Mouse (Mus musculus) skeletal muscle tissue, adult 2 months (tissue): Measurements from ENCODE around the gene Rasal2.

Experiments
- DNase-seq: peaks from one replicate; pipeline ENCODE4 v3.0.0-alpha.2; 2012; ENCODE audit warnings: low read depth, low spot score

Rasal2 gene

DNA sequence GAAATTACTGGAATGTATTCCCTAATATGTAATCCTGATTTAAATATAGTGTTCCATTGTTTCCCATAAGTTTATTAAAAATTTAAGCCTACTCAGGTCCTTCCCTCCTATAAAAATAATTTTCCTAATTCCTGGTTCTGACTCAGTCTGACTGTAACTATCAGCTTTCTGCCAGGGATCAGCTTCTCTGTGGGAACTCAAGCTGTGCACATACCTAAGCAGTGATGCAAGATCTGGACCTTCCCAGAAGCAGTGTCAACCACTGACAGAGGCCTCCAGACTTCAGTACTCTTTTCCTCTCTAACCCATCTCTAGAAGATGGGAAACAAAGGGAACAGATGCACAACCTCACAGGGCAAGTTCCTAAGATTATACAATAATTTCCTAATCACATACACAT lies 68.9 kb downstream of the Rasal2 start:
- DNase-seq: peak; percentile 44

DNA sequence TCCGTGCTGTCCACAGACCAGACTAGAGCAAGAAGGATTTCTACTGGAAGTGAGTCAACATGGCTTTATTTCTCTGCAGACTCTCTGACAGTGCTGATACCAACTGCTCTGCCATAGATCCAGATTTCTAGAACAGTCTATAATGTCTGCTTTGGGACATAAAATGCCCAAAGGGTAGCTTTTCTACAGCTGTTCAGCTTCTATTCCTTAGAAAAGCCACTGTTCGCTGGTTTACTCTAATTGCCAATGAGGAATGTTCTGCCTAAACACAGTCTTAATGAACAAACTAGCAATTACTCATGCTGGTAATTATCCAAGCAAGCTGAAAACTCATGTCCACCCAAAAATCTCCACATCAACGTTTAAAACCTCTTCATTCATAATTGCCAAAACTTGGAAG lies 77.6 kb downstream of the Rasal2 start:
- no peak for DNase-seq

DNA sequence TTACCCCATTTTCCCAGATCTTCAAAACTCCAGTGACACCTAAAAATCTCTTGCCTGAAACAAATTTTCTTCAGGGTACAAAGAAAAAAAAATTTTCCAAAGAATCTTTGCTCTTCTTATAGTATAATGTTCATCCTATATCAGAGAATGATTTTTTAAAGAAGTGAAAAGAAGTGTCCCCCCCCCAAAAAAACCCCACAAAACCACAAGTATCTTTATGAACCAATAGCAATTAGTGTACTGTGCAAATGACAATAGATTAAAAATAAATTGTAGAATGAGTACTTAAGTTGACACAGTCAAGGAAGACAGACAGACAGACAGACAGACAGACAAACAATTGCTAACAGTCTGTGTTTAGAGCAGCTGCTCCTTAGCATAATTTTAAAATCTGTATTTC lies 84.3 kb downstream of the Rasal2 start:
- no peak for DNase-seq

DNA sequence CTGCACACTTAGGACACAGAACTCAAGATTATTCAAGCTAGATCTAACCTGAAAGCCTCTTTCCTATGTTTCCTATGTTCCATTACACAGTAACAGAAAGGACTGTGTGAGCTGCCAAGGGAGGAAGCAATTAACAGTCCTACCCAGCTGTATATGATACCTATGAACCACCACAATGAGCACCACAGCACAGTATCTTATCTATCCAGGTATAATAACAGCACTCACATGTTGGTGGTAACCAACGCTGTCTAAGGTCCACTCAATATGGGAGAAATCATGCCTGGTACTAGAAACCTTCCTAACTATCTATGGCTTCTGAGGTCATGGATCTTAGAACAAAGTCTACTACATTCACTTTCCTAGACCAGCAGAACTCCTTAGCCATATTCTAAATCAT lies 89.3 kb downstream of the Rasal2 start:
- DNase-seq: no peak

DNA sequence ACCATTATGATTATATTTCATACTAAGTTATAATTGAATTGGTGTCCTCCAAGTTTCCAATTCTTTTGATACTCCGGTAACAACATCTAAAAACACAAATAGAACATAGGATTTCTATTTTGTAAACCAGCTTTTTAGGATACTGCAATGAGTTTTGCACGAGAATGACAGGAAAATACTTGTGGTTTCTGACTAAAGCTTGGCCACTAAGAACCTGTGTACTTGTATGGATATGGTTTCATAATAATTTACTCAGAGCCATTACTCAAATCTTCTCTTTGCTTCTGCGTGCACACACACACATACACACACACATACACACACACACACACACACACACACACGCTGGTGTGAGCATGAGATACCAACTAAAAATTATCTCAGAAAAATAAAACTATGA lies 93.5 kb downstream of the Rasal2 start:
- no peak for DNase-seq

DNA sequence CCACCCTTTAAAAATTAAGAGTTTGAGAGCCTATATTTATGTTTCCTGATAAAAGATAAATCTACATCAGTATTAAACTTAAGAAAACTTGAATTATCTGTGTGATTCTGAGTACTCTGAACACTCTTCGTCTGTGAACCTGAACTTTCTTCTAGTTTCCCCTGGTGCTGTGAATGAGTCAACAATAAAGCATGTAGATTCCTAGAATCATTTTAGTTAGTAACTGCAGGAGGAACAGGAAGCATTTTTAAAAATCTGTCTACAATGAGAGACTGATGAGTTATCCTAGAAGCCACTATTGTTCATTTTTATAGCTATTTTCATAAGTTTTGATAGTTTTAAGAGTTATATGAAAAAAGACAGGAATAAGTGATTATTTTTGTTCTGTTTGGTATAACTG lies 111.1 kb downstream of the Rasal2 start:
- DNase-seq: no peak

DNA sequence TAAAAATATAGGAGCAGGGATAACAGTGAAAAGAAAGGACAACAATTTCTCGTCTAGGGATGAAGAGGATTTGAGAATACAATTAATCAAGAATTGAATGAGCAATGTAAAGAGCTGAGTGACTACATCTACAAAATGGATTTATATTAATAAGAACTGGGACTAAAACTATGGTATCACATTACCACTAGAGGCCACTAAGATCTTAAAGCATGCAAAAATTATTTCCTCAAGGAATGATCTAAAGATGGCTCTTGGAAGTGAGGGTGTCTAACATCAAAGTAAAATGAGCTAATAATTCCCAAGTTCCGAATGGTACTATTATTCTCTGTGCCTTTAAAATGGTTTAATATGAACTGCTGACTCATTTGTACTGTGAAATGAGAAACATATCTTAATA lies 112.8 kb downstream of the Rasal2 start:
- DNase-seq: no peak

DNA sequence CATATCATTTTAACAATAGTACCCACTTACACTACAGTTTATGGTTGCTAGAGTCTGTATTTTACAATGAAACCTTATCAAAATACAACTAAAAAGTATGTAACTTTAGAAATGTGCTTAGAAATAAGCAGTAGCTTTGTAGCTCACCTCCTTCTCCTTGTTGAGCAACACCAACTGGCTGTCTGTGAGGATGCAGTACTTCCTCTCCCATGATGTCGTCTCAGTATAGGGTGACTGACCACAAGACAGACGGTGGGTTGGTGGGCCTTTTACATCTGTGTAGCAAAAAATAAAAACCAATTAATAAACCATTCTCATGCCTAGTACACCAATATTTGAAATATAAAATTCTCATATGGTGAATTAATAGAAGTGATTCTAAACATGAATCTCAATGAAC lies 113.4 kb downstream of the Rasal2 start:
- DNase-seq: no peak

DNA sequence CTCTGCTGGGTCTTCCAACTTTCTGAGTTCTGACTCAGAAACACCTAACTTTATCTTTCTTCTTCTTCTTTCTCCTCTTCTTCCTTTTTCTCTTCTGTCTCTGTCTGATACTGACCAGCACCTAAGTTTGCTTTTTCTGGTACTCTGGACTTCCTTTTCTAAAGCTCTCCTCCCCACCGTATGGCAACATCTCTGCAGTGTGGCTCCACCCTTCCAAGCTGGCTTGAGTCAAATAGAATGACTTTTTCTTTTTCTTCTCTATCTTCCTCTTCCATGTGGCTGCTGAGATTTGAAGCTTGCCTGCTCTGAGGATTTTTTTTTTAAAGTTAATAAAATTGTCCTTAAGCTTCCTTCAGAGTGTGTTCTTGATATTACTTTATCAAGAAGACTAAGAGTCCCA lies 115.3 kb downstream of the Rasal2 start:
- DNase-seq: no peak

DNA sequence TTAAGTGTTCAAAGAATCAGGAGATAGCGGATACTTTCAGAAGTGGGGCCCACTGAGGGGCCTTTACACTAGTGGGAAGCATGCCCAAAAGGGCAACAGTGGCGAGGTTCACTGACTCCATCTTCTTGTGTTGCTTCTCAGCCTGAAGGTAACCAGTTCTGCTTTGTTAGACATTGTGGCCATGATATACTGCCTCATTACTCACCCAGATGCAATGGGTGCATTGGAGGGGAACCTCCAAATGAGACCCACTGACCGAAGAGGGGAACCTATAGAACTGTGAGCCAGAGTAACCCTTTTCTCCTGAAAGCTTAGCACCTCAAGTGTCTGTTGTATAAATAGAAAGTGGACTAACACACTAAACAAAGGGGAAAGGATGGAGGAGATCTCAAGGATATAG lies 116.5 kb downstream of the Rasal2 start:
- DNase-seq: no peak

DNA sequence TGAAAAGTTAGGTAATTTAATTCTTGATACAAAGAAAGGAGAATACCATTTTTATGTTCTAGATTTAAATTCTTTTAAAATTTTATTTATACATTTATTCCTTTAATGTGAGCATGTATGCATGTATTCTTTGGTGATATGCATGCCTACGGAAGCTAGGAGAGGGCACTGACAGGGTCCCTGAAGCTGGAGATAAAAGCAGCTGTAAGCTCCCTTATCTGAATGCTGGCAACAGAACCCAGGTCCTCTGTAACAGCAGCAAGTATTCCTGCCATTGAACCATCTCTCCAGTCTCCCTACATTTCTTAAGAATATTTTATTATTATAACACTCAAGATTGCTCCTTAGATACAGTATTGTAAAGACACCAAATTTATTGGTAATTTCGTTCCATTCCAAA lies 122.2 kb downstream of the Rasal2 start:
- DNase-seq: no peak

DNA sequence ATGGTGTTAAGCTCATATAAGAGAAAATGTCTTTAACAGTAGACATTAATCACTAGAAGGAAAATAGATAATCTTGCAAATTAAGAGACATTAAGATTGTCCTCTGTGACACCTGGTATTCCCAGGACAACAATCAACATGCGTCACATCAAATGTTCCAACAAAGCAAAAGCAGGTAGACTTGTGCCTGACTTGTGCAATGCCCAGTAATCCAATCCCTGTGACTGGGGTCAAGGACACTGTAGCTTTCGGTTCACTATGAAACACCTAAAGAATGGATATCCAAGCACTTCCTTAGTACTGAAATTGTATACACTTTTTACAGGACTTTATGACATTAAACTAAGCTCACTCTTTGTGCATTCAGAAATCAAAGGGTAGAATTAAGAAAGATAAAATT lies 123.1 kb downstream of the Rasal2 start:
- DNase-seq: no peak

DNA sequence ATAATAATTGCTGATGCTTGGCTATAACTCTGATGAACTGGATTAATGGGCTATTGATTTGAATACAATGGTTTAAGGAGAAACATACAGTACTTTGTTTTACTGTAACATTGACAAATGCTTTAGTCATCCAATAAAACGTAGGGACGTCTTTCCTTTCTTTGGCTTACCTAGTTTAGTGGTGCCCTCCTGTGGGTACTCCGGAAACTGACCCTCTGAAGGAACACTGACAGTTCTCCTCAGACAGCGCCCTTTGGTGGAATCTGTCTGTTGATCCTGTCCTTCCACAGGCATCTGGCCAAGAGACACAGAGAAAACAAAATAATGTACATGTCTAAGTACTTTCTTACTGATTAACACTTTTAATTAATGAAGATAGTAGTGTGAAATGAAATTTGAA lies 125.8 kb downstream of the Rasal2 start:
- no peak for DNase-seq

DNA sequence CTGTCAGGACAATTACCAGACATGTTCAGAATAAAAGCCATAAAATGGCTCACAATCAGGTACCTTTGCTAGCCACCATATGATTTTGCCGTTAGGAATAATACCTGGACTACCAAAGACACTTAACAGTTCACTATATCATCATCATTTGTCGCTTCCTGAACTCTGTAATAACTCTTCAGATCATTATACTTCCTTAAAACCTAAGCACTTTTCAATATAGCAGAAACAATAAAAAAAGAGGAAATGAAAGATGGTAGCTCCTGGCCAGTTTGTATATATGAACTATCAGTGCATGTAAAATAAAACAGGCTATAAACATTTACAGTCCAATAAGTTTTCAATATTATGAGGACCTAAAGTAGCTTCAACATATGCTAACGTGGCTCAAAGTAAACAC lies 127.0 kb downstream of the Rasal2 start:
- DNase-seq: no peak

DNA sequence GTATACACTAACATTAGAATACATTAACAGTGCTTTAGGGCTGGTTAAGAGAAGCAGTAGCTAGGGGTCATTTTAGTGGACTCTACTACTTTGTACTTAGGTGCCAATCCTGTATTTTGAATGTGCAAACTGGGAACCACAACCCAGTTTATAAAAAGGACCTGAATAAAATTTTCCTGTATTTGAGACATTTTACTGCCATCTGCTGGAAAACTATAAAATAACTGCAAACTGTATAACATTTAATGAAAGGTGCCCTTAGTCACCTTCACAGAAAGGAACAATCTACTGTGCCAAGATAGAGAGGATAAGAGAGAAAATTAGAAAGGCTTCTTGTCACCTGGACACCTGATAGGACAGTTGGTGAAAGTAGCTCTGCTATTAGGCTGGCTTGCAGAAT lies 131.6 kb downstream of the Rasal2 start:
- DNase-seq: no peak

DNA sequence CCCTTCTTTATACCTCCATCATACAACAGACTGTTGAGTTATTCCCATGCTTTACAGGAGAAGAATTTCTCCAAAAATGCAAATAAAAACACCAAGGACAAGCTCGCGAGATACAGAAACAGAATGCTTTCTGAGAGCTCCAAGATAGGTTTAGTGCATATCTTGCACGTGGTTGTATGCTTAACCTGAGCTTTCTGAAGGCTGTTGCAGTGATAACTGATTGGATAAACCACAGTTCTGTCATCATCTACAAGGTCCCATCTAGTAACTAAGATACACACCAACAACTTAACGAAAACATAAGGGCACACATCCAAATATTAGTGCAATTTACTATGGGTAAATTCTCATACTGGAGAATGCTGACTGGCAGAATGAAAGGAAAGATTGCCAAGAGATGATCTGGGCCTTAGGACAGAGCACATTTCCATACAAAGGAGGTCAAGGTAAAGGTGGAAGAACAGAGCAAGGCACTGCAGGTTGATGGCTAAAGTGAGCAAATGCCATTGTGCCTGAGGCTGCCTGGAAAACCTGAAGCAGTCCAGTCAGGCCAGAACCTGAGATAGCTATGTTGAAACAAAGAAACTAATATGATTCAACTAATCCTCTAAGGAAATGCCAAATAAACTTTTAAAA lies 136.6 kb downstream of the Rasal2 start:
- no peak for DNase-seq

DNA sequence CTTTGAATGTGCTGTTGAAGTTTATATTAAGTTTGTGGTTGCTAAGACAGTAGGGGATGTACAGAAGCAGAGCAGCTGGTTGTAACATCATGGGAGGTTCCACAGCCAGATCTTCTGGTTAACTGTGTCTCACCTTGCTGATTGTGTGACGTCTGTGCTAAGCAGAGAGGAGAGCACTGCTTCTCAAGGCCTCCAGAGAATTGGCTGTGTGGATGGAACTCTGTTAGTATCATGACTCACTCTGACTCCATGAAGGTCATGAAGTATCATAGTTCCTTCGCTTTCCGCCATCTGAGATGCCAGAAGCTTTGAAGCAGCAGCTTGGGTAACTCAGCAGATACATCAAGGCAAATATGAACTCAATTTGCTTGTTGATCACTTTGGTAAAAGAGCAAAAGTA lies 144.5 kb downstream of the Rasal2 start:
- no peak for DNase-seq

DNA sequence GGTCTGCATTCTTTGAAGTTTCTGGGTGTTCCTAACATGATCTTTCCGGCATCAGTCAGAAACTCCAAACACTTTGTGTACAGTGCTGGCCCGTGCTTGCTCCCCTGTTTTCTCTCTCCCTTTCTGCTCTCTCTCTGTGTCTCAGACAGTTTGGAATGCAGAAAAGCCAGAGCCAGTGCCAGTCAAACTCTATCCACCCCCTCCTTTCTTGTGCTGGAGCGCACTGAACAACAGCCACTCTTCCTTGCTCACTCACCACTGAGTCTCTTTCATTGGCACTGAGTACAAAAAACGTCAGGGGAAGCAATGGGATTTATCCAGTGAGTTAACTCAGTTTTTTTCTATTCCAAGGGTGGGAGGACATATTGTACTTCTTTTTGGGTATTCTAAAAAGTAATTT lies 155.8 kb downstream of the Rasal2 start:
- DNase-seq: peak; percentile 7

DNA sequence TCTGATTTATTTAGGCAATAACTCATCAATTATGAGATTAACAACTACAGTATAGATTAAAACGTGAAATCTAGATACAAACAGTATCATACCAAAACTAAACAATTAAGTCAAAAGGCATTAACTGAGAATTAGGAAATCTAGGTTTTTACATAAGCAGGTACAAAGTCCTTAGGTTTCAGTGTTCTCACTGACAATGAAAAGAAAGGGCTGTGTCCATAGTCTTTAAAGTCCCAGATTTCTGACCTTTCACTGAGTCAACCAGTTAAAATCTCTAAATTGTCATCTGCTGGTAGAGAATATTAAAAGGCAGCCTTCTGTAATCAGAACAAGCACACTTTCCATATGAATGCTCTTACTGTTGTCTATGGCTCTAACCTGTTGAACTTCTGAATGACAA lies 156.6 kb downstream of the Rasal2 start:
- DNase-seq: no peak

DNA sequence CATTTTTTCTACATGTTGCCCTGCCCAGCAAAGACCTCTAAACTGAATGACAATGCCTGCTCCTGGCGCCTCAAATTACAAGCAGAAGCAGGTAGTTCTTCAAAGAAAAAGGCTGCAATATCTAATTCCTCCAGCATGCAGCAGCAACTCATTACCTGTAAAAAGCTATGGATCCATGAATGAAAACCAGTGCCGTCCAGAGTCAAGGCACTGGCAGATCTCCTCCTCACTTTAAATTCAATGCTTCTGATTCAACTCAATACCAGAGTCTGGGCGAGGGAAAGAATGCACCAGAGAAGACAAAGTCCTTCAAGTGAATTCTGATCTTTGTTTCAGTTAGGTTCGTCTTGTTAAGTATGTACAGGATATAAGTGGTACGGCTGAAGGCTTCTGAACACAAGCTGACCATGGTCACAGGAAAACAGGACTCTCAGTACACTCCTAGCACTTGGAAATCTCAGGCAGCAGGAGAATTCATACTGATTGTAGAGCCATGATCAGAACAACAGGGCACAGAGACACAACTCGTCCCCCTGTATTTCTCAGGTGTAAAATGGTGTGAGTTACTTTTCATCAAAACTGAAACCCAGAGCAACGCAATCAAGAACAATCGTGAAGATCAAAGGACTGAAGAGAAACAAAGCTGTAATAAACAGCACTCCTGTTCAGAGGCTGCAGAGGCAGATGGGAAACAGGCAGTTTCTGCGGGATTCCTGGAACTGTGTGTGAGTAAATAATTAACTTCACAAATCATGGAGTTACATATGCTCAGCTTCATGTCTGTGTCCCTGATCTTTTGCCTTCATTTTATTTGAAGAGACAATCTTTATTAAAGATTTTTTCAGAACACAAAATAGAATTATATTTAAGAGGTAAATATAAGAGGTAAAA lies 158.6 kb downstream of the Rasal2 start:
- DNase-seq: no peak

DNA sequence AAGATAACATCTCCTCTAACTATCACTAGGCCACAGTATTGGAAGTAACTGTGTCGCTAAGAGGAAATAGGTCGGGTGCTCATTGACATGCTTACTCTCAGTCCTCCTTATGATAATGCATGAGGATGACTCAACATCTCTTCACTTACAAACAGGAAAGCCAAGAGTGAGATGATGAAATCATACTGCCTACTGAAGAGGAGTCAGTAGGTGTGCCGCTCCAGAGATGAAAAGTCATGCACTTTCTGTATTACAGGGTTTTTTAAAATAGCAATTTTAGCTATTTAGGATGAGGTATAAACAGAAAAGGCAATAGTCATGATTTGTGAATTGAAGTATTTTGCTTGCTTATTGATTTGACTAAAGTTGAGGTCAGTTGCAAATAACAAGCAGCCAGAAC lies 164.3 kb downstream of the Rasal2 start:
- no peak for DNase-seq

DNA sequence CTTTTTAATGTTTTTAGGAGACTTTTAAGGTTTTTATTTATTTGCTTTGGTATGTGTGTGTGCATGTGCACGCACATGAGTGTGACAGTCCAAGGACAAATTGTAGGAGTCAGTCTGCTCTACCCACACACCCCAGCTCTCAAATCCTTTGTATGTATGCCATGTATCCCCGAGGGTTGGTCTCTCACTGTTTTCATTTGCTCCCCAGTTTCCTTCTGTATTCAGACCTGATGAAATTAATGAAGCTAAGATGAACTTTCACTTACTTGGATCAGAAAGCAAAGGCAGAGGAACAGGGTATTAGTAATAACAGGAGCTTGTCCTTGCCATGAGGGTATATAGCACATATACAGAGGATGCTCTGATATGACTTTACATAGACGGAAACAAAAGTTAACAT lies 165.1 kb downstream of the Rasal2 start:
- no peak for DNase-seq

DNA sequence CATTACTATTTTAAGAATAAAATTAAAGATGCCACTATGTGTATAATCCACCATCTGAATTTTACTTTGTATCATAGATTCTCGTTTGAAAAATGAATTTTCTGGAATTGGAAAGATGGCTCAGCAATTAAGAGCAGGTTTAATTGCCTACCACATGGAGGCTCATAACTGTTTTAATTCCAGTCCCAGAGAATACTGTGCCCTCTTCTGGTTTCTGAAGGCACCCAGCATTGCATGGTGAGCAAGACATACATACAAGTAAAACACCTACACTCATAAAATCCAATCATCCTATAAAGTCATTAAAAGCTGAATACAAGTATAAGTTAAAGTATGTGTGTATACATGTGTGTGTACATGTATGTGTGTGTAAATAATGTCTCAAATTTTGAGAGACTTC lies 165.6 kb downstream of the Rasal2 start:
- DNase-seq: no peak

DNA sequence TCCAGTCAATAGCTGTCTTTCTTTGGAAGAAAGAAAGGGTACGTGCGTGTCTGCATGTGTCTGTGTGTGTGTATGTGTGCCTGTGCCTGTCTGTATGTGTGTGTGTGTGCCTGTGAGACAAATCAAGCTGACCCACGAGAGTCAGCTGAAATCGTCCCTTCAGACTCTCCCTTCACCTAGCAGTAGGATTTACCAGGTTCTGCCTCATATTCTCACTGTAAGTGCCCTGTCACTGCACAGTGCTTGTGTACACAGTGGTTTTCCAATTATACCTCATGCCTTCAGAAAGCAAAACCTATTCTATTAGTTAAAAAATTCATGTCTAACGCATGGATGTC lies 168.0 kb downstream of the Rasal2 start:
- no peak for DNase-seq
